Mouse (Mus musculus): ENCODE results near the gene Ppp2r5d.

The Ppp2r5d gene

DNA sequence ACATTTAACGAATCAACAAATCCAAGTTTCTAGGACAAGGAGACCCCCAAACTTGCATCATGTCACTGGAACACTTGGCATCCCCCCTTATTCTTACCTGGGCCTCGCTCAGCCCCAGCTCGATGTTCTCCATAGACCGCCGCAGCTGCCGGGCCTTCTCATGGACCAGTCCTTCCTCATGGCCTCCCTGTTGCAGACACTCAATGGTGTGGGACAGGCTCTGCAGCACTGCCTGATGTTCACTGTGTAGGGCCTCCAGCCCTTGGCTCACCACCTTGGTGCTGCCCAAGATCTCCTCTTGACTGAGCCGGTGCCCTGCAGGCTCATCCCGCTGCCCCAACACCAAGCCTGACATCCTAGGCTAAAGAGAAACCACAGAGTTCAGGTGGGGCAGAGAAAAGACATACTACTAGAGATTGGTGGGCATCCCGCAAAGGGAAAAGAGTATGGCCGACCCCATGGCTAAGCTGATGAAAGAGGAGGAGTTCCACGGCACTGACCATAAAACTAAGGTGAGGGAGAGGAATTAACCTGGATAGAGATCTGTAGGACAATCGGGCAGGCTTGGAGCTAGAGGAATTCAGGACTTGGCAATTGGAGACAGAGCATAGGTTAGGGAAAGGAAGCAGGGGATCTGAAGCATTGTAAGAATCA, 60.6 kb downstream of the Ppp2r5d start:
- DNase-seq: no peak

DNA sequence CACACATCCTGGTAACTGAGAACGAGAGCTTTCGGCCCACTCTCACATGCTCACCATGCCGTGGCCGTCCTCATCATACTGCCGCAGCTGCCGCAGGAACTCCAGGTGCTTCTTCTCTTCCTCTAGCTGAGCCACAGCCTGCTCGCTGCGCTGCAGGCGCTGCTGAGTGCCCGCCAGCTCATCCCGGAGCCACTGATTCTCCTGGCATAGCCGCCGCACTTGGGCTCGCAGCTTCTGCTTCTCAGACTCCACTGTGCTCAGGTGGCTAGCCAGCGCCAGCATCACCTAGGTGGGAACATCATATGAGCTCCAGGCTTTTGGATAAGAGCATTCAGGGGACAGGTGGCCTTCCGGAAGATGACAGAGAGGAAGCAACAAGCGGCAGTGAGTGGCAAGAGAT, 62.9 kb downstream of the Ppp2r5d start:
- no peak for DNase-seq

DNA sequence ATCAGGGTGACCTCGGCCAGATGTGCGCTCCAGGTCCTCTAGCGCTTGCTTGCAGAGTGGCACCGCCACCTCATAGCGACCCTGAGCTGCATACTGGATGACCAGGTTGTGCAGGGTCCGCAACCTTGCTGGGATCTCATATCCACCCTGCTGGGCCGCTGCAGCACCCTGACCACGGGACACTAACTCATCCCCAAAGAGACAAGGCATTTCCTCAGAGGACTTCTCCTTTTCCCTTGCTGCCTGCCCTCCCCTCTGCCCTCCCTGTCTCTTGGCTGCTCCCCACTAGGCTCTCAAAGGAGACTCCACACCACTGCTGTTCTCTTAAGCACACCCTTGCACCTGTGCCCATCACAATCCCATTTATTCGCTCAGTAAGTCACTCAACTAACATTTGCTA, 65.0 kb downstream of the Ppp2r5d start:
- no peak for DNase-seq

DNA sequence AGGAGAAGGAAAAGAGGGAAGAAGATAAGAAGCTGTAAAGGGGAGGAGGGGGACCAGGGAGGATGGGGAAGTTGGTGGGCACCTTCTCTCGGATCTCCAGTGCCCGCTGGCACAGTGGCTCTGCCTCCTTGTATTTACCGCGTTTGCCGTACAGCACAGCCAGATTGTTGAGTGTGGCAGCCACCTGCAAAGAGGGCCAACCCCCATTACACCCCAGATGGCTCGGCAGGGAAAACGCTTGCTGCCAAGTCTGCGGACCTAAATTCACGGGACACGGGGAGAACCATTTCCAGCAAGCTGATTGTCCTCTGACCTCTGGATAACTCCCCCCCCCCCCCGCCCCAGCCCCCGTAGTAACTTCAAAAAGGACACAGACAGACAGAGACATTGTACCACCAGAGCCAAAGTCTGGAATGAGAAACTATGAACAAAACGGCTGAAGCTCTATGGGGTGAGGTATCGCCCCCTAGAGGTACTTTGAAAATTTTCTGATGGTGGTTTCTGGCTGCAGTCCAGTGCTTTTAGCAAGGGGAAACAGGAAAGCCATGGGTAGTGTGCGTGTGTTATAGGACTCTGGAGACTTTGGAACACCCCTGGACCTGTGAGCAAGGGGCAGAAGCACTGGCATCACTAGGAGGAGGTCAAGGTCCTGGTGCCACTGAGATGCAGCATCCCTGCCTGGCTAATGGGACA, 67.9 kb downstream of the Ppp2r5d start:
- DNase-seq: peak; percentile 83

All from lung, postnatal 14 days (tissue).